In the genomic region with DNA sequence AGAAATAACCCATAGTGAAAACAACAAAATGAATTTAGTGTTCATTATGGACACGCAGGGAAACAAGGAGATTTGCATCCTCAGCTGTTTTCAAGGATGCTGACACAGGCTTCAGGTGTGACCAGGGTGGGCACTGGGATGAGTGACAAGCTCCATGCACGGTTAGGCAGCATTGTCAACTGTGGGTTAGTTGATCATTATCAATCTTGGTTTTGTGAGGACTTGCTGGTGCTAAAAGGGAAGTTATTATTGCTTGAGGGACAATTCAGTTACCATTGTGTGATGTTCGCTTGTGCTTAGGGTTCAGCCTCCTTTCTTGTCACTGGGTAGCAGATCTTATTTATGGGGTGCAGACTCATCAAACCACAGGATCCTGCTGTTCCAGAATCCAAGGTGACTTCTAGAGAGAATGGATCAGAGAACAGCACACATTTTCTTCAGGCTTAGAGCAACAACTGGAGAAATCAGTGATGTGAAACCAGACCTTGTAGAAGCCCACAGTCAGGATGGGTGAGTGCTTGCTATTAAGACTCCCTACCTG, we compare ENCODE assay signal across 24 mouse cellular contexts.
"Had no signal": no experiment of that assay in that cellular context is flagged by ENCODE, and none has a peak within 500 bp of the region (broad histone marks: within the 10 kb centered on the region; RNA-seq: fewer than 3 reads in every experiment).

No protein-coding gene starts in this region.

- H3K9me3 ChIP-seq: heart, embryonic 10.5 days; hindbrain, embryonic 10.5 days; hindbrain, embryonic 12.5 days; intestine, embryonic 15.5 days; limb, embryonic 10.5 days; limb, embryonic 12.5 days; liver, embryonic 13.5 days had no signal

- ATAC-seq: hindbrain, embryonic 16.5 days; inflammation-experienced regulatory T-cells, adult 6 months; intestine, embryonic 15.5 days; intestine, postnatal 0 days had no signal

- H3K27ac ChIP-seq: heart, embryonic 10.5 days; hindbrain, embryonic 10.5 days; hindbrain, embryonic 12.5 days; hindbrain, embryonic 14.5 days; intestine, embryonic 15.5 days; layer of hippocampus, adult 2 months; limb, embryonic 10.5 days; limb, embryonic 12.5 days; liver, embryonic 13.5 days had no signal

- DNase-seq: gastrocnemius, postnatal 14 days; gastrocnemius, postnatal 36 days; heart, adult 18-20 months; heart, postnatal 14 days; heart, postnatal 36 days; kidney, adult 18-20 months; kidney, adult 8-10 months; kidney, postnatal 10 days; kidney, postnatal 25 days; kidney, postnatal 4 days; liver; liver, embryonic 13.5 days had no signal

- H3K4me1 ChIP-seq: heart, embryonic 10.5 days; heart, embryonic 12.5 days; hindbrain, embryonic 10.5 days; hindbrain, embryonic 12.5 days; intestine, embryonic 15.5 days; limb, embryonic 10.5 days; limb, embryonic 12.5 days; liver, embryonic 13.5 days had no signal

- H3K4me3 ChIP-seq: heart, embryonic 10.5 days; heart, embryonic 12.5 days; hindbrain, embryonic 10.5 days; hindbrain, embryonic 12.5 days; intestine, embryonic 15.5 days; layer of hippocampus, adult 2 months; limb, embryonic 10.5 days; limb, embryonic 12.5 days; liver, embryonic 13.5 days had no signal

- H3K27me3 ChIP-seq: heart, embryonic 12.5 days; hindbrain, embryonic 12.5 days; intestine, embryonic 15.5 days; limb, embryonic 12.5 days; liver, embryonic 13.5 days had no signal

- H3K9ac ChIP-seq: heart, embryonic 12.5 days; hindbrain, embryonic 12.5 days; hindbrain, embryonic 14.5 days; intestine, embryonic 15.5 days; limb, embryonic 12.5 days; liver, embryonic 13.5 days had no signal

- H3K36me3 ChIP-seq: heart, embryonic 10.5 days; heart, embryonic 12.5 days; hindbrain, embryonic 10.5 days; hindbrain, embryonic 12.5 days; intestine, embryonic 15.5 days; limb, embryonic 10.5 days; limb, embryonic 12.5 days; liver, embryonic 13.5 days had no signal
